Mouse (Mus musculus): ENCODE data around the gene Vmn1r223.

GRCm38 (mm10) chr13:23270321-23271101, 23.6 kb downstream of the Vmn1r223 start:
- TF ChIP-seq CTCF (IDR thresholded peaks at IDR 0.05; ENCODE audit: extremely low read depth, insufficient read depth, insufficient read length, insufficient replicate concordance) (no peak), POLR2A (IDR thresholded peaks at IDR 0.05; ENCODE audit: low read depth, low read length) (no peak)

All from spleen, adult 2 months (tissue).